Mouse (Mus musculus): ENCODE data around the gene Pagr1b. TPM values are rescaled to one million over a fixed set of nuclear protein-coding genes. Genes with fewer than 3 reads are reported as not detected.

Pagr1b gene
- polyA plus RNA-seq, 1 experiment from 2014 or later, result 0.32 TPM

GRCm38 (mm10) chr7:126978841-126979240 is 37.4 kb downstream of the Pagr1b start:
- 88% methylated on average over 6 of the region's 6 CpGs for WGBS
- Histone ChIP-seq H3K4me3 (ENCODE audit: low read depth, low read length) (no peak overlapping the region), H3K9ac (replicated peaks; ENCODE audit: low read length) (no peak overlapping the region), H3K27me3 (ENCODE audit: control insufficient read depth, insufficient read depth, low read length) (no peaks in the 10 kb centered on the region), H3K4me1 (ENCODE audit: control insufficient read depth, insufficient read depth, low read length) (no peaks in the 10 kb centered on the region), H3K4me2 (ENCODE audit: low read depth, low read length) (no peak overlapping the region), H3K27ac (replicated peaks; ENCODE audit: low read depth, low read length) (no peak overlapping the region), H3K9me3 (replicated peaks; ENCODE audit: control insufficient read depth, low read length) (no peaks in the 10 kb centered on the region), H3K36me3 (replicated peaks; ENCODE audit: control insufficient read depth, insufficient read depth, low read depth, low read length) (peaks cover 5% of the 10 kb centered on the region)
- ATAC-seq (replicated peaks; ENCODE audit: insufficient number of reproducible peaks, low FRiP score, low TSS enrichment, low read depth) (no peak), DNase-seq (ENCODE audit: low spot score) (no peak)

GRCm38 (mm10) chr7:126976878-126977459 is 39.3 kb downstream of the Pagr1b start:
- no peaks in the 10 kb centered on the region for H3K4me1 ChIP-seq (ENCODE audit: control insufficient read depth, insufficient read depth, low read length)
- peak overlapping the region; percentile 89 for H3K4me3 ChIP-seq (ENCODE audit: low read depth, low read length)
- ATAC-seq (replicated peaks; ENCODE audit: insufficient number of reproducible peaks, low FRiP score, low TSS enrichment, low read depth) (no peak), DNase-seq (ENCODE audit: low spot score) (no peak)
- H3K4me2 ChIP-seq (ENCODE audit: low read depth, low read length), result peak overlapping the region; percentile 65
- H3K9me3 ChIP-seq (replicated peaks; ENCODE audit: control insufficient read depth, low read length), result no peaks in the 10 kb centered on the region
- H3K27me3 ChIP-seq (ENCODE audit: control insufficient read depth, insufficient read depth, low read length), result no peaks in the 10 kb centered on the region
- peak overlapping the region; percentile 93 for H3K9ac ChIP-seq (replicated peaks; ENCODE audit: low read length)
- no peak overlapping the region for H3K27ac ChIP-seq (replicated peaks; ENCODE audit: low read depth, low read length)
- WGBS, result 27% methylated on average over 14 of the region's 14 CpGs
- peaks cover 5% of the 10 kb centered on the region for H3K36me3 ChIP-seq (replicated peaks; ENCODE audit: control insufficient read depth, insufficient read depth, low read depth, low read length)

- Histone ChIP-seq H3K27me3 (ENCODE audit: control insufficient read depth, insufficient read depth, low read length) (no peaks in the 10 kb centered on the region), H3K36me3 (replicated peaks; ENCODE audit: control insufficient read depth, insufficient read depth, low read depth, low read length) (peaks cover 5% of the 10 kb centered on the region), H3K27ac (replicated peaks; ENCODE audit: low read depth, low read length) (peak within 1 kb of the TSS; percentile 82), H3K4me3 (ENCODE audit: low read depth, low read length) (peak within 1 kb of the TSS; percentile 89), H3K4me2 (ENCODE audit: low read depth, low read length) (peak within 1 kb of the TSS; percentile 65), H3K9me3 (replicated peaks; ENCODE audit: control insufficient read depth, low read length) (no peaks in the 10 kb centered on the region), H3K9ac (replicated peaks; ENCODE audit: low read length) (peak within 1 kb of the TSS; percentile 93), H3K4me1 (ENCODE audit: control insufficient read depth, insufficient read depth, low read length) (no peaks in the 10 kb centered on the region)
- ATAC-seq (replicated peaks; ENCODE audit: insufficient number of reproducible peaks, low FRiP score, low TSS enrichment, low read depth) (peak; percentile 92), DNase-seq (ENCODE audit: low spot score) (peak; percentile 98)
- WGBS, result under 1% methylated on average over 55 of the region's 55 CpGs
Observed at GRCm38 (mm10) chr7:126975950-126976866, 40.1 kb downstream of the Pagr1b start, which contains the start of gene Cdiptos. TSS of gene Cdiptos (minus strand) at chr7:126976098.

GRCm38 (mm10) chr7:126975893-126975949 is 40.6 kb downstream of the Pagr1b start, which contains the start of gene Cdipt:
TSS of gene Cdipt (plus strand) at chr7:126975914.
- 7% methylated on average over 1 of the region's 1 CpGs for WGBS
- DNase-seq (ENCODE audit: low spot score) (no peak), ATAC-seq (replicated peaks; ENCODE audit: insufficient number of reproducible peaks, low FRiP score, low TSS enrichment, low read depth) (no peak)

GRCm38 (mm10) chr7:126975493-126975892 is 40.8 kb downstream of the Pagr1b start:
- ATAC-seq (replicated peaks; ENCODE audit: insufficient number of reproducible peaks, low FRiP score, low TSS enrichment, low read depth), result no peak

More at GRCm38 (mm10) chr7:126975893-126975949, 40.6 kb downstream of the Pagr1b start, which contains the start of gene Cdipt:
- H3K4me1 ChIP-seq (ENCODE audit: control insufficient read depth, insufficient read depth, low read length), result no peaks in the 10 kb centered on the region
- H3K4me3 ChIP-seq (ENCODE audit: low read depth, low read length), result peak within 1 kb of the TSS; percentile 89
- peak within 1 kb of the TSS; percentile 82 for H3K27ac ChIP-seq (replicated peaks; ENCODE audit: low read depth, low read length)
- H3K27me3 ChIP-seq (ENCODE audit: control insufficient read depth, insufficient read depth, low read length), result no peaks in the 10 kb centered on the region
- H3K9ac ChIP-seq (replicated peaks; ENCODE audit: low read length), result peak within 1 kb of the TSS; percentile 93
- peaks cover 5% of the 10 kb centered on the region for H3K36me3 ChIP-seq (replicated peaks; ENCODE audit: control insufficient read depth, insufficient read depth, low read depth, low read length)
- H3K9me3 ChIP-seq (replicated peaks; ENCODE audit: control insufficient read depth, low read length), result no peaks in the 10 kb centered on the region
- H3K4me2 ChIP-seq (ENCODE audit: low read depth, low read length), result peak within 1 kb of the TSS; percentile 65

GRCm38 (mm10) chr7:126967361-126967760 is 48.9 kb downstream of the Pagr1b start:
- no peaks in the 10 kb centered on the region for H3K4me1 ChIP-seq (ENCODE audit: control insufficient read depth, insufficient read depth, low read length)
- no peaks in the 10 kb centered on the region for H3K36me3 ChIP-seq (replicated peaks; ENCODE audit: control insufficient read depth, insufficient read depth, low read depth, low read length)
- DNase-seq (ENCODE audit: low spot score) (no peak), ATAC-seq (replicated peaks; ENCODE audit: insufficient number of reproducible peaks, low FRiP score, low TSS enrichment, low read depth) (no peak)
- H3K27ac ChIP-seq (replicated peaks; ENCODE audit: low read depth, low read length), result no peak overlapping the region
- no peak overlapping the region for H3K4me2 ChIP-seq (ENCODE audit: low read depth, low read length)
- no peak overlapping the region for H3K4me3 ChIP-seq (ENCODE audit: low read depth, low read length)
- H3K9ac ChIP-seq (replicated peaks; ENCODE audit: low read length), result no peak overlapping the region
- H3K27me3 ChIP-seq (ENCODE audit: control insufficient read depth, insufficient read depth, low read length), result peaks cover 7% of the 10 kb centered on the region; the same call in 1 of the 2 replicates
- H3K9me3 ChIP-seq (replicated peaks; ENCODE audit: control insufficient read depth, low read length), result no peaks in the 10 kb centered on the region
- WGBS, result 56% methylated on average over 6 of the region's 6 CpGs

More at GRCm38 (mm10) chr7:126975493-126975892, 40.8 kb downstream of the Pagr1b start:
- no peaks in the 10 kb centered on the region for H3K9me3 ChIP-seq (replicated peaks; ENCODE audit: control insufficient read depth, low read length)
- no peaks in the 10 kb centered on the region for H3K27me3 ChIP-seq (ENCODE audit: control insufficient read depth, insufficient read depth, low read length)
- peak overlapping the region; percentile 25; the same call in 1 of the 2 replicates for H3K9ac ChIP-seq (replicated peaks; ENCODE audit: low read length)
- 15% methylated on average over 8 of the region's 8 CpGs for WGBS
- H3K27ac ChIP-seq (replicated peaks; ENCODE audit: low read depth, low read length), result no peak overlapping the region
- DNase-seq (ENCODE audit: low spot score), result no peak
- peak overlapping the region; percentile 11 for H3K4me3 ChIP-seq (ENCODE audit: low read depth, low read length)
- H3K36me3 ChIP-seq (replicated peaks; ENCODE audit: control insufficient read depth, insufficient read depth, low read depth, low read length), result peaks cover 5% of the 10 kb centered on the region
- H3K4me1 ChIP-seq (ENCODE audit: control insufficient read depth, insufficient read depth, low read length), result no peaks in the 10 kb centered on the region
- peak overlapping the region; percentile 16 for H3K4me2 ChIP-seq (ENCODE audit: low read depth, low read length)

- Histone ChIP-seq H3K36me3 (replicated peaks; ENCODE audit: control insufficient read depth, insufficient read depth, low read depth, low read length) (no peaks in the 10 kb centered on the region), H3K9me3 (replicated peaks; ENCODE audit: control insufficient read depth, low read length) (no peaks in the 10 kb centered on the region), H3K27ac (replicated peaks; ENCODE audit: low read depth, low read length) (no peak overlapping the region), H3K27me3 (ENCODE audit: control insufficient read depth, insufficient read depth, low read length) (peaks cover 7% of the 10 kb centered on the region; the same call in 1 of the 2 replicates), H3K4me3 (ENCODE audit: low read depth, low read length) (no peak overlapping the region), H3K4me1 (ENCODE audit: control insufficient read depth, insufficient read depth, low read length) (no peaks in the 10 kb centered on the region), H3K4me2 (ENCODE audit: low read depth, low read length) (no peak overlapping the region), H3K9ac (replicated peaks; ENCODE audit: low read length) (no peak overlapping the region)
- WGBS, result 81% methylated on average over 3 of the region's 3 CpGs
- no peak for DNase-seq (ENCODE audit: low spot score)
- ATAC-seq (replicated peaks; ENCODE audit: insufficient number of reproducible peaks, low FRiP score, low TSS enrichment, low read depth), result no peak
Observed at GRCm38 (mm10) chr7:126965568-126965967, 50.7 kb downstream of the Pagr1b start.
